Mouse (Mus musculus) embryonic fibroblast, embryonic 13.5 days (primary cell): ENCODE results near the gene Ttc27.
"Not testable (repeated sequence)": the region's sequence is repeated elsewhere in the genome, so short reads cannot be mapped to it uniquely, and the experiment has no call there.

Source experiments
- CTCF ChIP-seq: IDR thresholded peaks from 2 replicates; pipeline ENCODE4 v1.5.1; 2011; ENCODE audit warnings: mild to moderate bottlenecking, control low read depth, low read length, moderate library complexity, borderline replicate concordance; ENCODE audit not compliant: insufficient read depth
- POLR2A ChIP-seq: IDR thresholded peaks from 2 replicates; pipeline ENCODE4 v1.6.1; 2011; ENCODE audit warnings: low read depth, mild to moderate bottlenecking, control low read depth, low read length, moderate library complexity

DNA sequence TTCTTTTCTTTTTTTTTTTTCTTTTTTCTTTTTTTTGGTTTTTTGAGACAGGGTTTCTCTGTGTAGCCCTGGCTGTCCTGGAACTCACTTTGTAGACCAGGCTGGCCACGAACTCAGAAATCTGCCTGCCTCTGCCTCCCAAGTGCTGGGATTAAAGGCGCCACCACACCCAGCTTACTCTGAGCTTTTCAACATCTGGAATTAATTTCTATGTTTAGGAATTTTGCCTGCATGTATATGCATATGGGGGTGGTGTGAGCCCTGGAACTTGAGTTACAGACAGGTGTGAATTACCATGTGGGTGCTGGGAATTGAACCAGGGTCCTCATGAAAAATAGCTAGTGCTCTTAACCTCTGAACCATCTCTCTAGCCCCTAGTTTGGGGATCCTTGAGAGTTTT, 15.9 kb upstream of the Ttc27 start:
- not testable (repeated sequence) for TF ChIP-seq CTCF, POLR2A
